Mouse (Mus musculus): ENCODE measurements around the gene Eif5a.
"Not testable (repeated sequence)": the region's sequence is repeated elsewhere in the genome, so short reads cannot be mapped to it uniquely, and the experiment has no call there.

The Eif5a gene

DNA sequence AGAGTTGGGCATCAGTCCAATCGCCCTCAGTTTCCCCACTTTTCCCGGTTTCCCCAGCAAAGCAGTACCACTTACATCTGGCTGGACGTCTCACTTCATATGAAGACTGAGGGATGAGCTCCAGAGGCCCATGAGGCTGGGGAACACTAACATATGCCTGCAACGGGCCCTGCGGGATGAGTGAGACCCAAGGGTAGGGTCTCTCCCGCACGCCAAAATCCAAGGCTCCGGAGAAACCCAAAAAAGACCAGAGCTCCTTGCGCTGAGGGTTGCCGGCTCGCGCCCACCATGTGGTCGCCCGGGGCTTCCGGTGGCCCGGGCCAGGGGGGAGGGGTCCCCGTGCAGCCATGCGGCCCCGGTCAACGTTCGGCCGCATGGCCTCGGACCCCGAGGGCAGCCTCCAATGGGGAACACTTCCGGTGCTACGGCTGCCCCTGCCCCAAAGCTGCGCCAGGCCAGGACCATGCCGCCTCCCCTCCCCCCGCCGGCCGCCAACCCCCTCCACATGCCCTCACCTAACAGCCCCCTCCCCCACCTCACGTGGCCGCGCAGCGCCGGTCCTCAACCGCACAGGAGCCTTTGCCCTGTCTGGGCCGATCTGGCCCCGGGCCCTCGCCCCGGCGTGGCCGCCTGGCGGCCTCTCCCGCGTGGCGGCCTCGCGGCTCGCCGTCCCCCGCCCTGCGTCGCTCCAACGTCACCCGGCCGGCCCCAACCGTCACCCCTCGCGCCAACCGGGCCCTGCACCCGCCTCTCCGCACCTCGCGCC is 1.3 kb downstream of the Eif5a start:
- peak; percentile 45 for DNase-seq

DNA sequence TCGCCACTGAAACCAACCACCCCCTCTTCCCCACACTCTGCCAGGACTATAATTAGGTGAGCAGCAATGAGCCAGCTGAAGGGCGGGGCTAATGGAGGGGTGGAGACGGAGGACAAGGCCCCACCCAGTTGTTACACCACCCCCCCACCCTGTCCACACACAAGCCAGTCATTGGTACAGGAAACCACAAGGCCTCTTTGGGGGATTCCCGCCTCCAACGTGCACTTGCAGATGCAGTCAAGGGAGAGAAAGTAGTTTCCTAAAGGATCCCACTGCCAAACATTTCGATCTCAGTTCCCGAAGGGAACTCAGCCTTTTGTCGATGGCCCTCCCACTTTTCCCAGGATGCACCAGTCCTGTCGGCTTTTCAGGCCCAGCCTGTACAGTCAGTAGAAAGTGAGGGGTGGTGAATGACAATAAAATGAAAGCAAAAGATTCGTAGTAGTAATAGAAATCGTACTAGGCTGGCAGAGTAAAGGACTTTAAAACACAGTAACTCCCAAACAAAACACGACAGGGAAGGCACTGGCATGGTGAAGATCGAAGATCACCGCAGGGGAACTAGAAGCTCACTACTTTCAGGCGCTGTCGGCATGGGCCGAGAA is 2.0 kb downstream of the Eif5a start:
- DNase-seq: peak; percentile 65

DNA sequence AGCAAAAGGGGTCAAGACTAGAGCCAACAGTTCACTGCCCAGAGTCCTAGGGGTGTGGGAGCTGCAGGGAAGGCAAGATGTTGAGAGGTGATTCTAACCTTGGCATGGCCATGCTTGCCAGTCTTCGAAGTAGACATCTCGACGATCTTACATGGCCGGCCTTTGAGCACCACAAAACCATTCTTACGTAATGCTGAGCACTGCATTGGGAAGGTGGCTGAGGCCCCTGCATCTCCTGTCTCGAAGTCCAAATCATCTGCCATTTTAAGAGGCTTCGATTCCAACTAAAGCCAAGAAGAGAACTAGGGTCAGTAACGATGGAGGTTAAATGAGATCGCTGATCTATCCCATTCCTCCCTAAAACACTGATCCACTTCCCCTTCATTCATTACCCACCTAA is 2.7 kb downstream of the Eif5a start:
- no peak for DNase-seq

DNA sequence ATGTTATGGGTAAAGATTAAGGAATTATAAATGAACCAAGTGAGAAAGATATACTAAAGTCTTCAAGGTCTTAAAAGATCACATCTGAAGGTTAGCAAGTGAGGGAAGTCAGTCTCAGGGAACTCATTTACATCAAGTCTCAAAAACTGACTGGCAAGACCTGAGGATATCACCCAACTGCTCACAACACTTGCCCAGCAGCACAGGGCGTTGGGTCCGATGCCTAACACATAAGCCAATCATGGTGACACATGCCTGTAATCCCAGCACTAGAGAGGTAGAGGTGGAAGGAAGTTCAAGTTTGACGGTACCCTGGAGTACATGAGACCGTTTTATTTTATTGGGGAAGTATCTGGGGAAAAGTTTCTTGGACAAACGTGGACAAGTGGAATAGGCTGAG is 3.6 kb downstream of the Eif5a start:
- DNase-seq: no peak

DNA sequence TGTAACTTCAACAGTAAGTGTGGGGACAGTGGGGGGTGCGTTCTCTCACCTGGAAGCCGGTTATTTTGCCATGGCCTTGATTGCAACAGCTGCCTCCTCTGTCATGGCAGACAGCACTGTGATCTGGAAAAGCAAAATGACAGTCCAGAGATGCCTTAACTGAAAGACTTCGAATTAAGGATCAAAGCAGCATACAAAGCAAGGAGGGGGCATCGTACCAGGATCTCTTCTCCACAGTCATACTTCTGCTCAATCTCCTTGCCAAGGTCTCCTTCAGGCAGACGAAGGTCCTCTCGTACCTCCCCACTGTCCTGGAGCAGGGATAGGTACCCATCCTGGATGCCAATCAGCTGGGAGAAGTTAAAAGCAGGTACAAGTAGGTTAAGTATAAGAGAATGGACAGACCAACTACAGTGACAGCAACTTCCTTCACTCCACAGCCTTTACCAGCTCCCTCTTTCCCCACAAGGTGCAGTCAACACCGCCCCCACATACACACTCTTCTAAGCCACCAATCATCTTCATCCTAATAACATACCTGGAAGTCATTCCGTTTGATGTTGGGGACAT is 4.3 kb downstream of the Eif5a start:
- DNase-seq: no peak

DNA sequence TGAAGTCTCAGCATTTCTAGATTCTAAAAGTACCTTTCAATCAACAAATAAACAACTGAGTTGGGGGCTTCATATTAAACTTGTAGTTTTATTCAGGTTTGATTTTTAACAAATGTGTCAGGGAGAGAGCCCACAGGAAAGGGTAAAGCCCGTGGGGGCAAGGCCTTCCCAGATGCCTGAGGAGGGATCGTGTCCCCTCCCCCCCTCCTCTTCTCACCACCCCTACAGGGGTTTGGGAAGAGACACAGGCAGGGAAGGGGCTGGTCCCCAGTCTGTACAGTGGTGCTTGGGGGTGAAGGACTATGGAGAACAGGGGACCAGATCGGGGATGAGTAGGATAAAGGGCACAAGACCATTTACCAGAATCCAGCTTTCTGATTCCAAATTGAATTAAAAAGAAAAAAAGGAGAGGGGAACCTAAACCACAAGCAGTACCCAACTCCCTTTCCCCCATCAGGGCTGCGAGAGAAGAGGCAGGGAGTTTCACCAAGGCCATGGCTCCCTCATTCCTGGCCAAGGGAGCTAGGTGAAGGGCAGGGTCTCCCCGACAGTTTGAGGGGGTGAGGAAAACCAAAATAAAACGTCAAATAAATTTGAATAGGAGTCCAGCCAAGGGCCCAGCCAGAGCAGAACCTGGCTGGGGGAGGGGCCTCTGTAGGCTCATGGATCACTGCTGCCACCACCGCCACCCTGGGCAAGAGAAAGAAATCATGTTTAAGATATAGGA is 4.9 kb downstream of the Eif5a start:
- DNase-seq: not testable (repeated sequence)

DNA sequence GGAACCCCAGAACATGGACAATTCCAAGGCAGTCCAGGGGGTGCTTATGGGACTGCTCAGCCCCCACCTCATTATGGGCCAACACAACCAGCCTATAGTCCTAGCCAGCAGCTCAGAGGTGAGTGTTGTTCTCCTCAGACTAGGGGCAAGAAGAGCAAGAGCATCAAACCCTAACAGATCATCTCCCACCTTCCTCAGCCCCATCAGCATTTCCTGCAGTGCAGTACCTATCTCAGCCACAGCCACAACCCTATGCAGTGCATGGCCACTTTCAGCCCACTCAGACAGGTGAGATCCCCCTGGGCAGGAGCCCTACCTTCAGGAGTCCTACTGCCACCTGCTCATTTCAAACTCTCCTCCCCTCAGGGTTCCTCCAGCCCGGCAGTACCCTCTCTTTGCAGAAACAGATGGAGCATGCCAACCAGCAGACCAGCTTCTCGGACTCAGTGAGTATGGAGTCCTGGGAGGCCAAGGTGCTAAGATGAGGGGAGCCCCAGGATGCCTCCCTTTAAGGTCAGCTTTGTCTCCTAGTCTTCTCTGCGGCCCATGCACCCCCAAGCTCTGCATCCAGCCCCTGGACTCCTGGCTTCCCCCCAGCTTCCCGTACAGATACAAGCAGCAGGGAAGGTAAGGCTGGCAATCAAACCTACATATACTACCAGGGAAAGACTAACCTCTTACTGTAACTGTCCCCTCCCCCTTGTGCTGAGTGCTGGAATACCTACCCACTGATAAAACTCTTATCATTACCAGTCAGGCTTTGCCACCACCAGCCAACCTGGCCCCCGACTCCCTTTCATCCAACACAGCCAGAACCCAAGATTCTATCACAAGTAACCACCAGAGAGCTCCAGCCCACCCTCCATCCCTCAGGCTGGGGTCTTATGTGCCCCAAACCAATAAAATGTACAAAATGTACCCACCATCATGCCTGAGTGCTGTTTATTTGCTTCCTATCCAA is 5.8 kb downstream of the Eif5a start:
- DNase-seq: no peak

DNA sequence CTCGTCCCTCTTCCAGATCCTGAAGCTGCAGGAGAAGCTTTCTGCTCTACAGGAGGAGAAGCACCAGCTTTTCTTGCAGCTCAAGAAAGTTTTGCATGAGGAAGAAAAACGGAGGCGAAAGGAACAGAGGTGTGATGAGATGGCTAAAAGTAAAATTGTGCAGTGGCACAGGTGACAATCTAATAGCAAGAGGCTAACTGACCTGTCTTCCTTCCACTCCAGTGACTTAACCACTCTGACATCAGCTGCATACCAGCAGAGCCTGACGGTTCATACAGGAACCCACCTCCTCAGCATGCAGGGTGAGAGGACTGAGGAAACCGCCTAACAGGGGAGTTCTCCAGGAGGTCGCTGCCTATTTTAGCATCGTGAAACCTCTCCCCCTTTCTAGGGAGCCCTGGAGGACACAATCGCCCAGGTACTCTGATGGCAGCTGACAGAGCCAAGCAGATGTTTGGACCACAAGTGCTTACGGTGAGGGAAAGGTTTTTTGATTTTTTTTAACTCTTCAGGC is 6.8 kb downstream of the Eif5a start:
- DNase-seq: no peak

DNA sequence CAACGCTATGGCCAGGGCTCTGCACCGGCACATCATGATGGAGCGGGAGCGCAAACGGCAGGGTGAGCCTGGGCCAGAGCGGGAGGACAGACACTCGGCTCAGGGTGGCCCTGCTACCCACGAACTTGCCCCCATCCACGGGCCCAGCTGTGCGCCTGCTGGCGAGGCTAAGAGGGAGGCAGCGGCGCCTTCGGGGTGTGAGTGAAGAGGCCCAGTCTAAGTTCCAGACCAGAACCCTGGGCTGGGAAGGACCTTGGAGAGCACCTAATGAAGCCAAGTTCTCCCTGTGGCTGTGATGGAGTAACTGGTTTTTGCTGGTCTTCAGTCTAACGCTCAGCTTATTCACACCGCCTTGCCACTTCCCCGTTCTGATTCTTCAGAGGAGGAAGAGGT is 7.4 kb downstream of the Eif5a start:
- no peak for DNase-seq

DNA sequence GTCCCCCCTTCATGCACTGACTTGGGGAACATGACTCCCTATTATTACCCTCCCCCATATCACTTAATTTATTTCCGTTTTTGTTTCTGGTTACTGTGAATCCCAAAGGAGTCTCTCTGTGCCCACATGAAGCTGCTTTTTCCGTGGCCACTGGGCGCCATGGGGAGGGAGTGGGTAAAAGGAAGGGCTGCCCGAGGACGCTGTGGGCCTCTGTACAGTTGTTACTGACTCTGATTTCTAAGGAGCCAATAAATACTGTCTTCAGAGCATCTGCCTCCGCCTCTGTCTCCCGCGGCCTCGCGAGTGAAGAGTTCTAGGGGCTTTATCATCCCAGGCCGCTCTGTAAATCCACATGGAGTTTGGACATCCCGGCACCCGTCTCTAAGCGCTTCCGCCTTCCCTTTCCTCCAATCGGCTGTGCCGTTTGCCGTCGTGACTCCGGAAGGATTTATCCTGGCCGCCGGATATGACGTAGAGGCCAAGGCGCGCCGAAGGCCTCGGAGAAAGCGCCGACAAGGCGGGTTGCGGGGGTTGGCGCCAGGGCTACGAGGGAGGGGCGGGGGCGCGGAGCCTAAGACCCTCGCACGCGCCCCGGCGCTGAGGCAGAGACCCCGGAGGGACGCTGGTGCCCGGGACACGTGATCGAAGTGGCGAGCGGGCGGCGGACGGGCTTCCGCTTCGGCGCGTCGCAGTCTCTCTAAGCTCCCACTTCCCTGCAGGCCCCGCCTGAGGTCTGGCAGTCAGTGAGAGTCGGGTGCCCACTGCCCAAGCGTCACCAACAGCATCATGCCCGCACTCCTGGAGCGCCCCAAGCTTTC is 8.0 kb downstream of the Eif5a start, which contains the start of gene Gps2:
TSS of gene Gps2 (plus strand) at position 335 of the 818 bp plus-strand sequence.
- peak; percentile 90 for DNase-seq

DNA sequence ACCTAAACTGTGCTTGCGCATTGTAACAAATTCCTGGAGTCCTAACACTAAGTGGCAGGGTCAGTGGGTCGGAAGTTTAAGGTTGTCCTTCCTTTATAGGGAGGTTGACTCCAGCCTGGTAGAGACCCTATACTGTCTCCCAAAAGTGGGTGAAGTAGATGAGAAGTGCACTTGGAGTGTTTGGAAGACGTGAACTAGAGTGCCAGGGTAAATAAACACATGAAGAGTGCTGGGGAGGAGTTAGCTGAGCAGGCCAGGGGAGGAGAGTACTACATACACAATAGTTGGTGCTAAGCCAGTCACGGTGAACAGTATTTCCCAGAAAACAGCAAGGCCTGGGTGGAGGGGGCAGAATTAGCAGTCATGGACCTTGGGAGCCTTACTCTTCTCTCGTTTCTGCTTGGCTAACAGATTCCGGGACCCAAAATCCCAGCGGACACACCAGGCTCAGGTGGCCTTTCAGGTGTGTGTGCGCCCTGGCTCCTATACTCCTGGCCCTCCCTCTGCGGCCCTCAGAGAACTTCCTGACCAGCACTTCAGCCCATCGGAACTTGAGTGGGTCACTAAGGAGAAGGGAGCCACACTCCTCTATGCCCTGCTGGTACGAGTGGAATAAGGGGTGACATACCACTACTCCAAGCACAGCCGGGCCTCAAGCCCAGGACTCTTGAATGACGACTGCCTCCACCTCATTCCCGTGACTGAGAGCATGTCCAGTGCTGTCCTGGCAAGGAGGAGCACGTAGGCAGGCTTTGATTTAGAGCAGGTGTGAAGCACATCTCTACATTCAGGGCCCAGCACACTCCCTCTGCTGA is 8.8 kb downstream of the Eif5a start:
- DNase-seq: no peak

DNA sequence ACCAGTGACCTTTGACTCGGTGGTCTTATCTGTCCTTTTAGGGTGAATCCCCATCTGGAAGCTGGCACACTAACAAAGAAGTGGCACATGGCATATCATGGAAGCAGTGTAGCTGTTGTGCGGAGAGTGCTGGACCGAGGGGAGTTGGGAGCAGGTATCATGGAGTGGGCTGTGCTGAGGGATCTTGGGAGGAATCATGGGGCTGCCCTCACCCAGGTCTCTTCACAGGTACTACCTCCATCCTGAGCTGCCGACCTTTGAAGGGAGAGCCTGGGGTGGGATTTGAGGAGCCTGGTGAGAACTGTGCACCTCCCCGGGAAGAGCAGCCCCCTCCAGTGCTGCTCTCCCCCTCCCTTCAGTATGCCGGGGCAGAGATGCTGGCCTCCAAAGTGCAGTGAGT is 10.1 kb downstream of the Eif5a start:
- DNase-seq: no peak

DNA sequence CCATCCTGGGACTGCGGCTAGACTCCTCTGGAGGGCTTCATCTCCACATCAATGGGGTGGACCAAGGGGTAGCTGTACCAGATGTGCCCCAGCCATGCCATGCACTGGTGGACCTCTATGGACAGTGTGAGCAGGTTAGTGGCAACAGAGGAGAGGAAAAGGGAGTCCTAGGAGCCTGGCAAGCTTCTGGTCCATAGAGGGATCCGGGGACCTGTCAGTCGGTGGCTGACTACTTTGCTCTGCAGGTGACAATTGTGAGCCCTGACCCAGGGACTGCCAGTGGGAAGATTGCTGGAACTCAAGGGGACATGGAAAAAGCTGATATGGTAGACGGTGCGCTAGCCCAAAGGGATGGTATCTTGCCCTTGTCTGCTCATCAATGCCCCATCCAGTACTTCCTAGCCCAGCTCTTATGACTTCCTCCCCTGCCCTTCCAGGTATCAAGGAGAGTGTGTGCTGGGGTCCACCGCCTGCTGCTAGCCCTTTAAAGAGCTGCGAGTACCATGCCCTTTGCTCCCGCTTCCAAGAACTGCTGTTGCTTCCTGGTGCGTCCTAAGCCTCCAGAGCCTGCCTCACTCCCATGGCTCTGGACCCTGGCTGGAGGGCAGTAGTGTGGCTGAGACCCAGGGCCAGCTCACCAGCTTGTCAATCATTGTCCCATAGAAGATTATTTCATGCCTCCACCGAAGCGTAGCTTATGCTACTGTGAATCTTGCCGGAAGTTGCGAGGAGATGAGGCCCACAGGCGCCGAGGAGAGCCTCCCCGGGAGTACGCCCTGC is 10.8 kb downstream of the Eif5a start:
- DNase-seq: no peak

DNA sequence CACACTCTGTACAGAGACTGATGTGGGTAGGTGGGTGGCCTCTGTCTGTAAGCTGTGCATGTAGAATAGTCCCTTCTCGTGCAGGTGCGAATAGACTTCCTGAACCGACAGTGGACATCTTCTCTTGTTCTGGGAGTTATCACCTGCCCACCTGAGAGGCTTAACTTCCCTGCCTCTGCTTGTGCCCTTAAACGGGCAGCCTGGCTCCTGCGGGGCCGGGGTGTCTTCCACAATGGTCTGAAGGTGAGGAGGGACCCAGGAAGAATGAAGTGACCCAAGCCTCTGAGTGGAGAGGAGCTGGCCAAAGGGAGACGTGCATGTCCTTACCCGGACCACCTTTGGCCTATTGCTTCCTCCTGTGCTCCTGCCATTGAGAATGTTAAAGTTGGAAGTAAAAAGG is 11.6 kb downstream of the Eif5a start:
- DNase-seq: no peak

DNA sequence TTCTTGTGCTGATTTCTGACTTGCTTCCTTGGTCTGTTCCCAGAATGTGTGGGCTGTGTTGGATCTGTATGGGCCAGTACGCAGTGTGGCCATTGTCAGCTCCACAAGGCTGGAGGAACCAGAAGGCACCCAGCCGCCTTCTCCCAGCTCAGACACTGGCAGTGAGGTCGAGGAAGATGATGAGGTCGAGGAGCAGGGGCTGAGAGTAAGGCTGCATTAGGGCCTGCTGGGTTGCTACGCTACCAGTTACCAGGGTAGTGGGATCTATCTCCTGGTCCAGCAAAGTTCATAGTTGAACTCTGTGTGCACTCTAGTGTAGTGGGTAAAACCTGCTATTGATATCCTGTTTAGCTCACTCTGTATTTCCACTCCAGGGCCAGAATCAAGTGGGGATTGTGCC is 12.6 kb downstream of the Eif5a start:
- no peak for DNase-seq

DNA sequence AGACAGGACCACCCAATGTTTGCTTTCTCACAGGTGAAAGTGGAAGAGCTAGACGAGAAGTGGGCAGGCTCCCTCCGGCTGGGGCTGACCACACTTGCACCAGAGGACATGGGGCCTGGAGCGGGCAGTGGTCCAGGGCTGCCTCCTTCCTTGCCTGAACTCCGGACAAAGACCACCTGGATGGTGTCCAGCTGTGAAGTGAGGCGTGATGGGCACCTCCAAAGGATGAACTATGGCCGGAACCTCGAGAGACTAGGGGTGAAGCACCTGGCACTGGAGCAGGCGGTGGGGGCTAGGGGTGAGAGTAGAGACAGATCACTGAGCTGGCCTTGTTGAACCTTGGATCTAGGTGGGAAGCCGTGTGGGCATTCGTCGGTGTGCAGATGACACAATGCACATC is 13.1 kb downstream of the Eif5a start:
- DNase-seq: no peak

DNA sequence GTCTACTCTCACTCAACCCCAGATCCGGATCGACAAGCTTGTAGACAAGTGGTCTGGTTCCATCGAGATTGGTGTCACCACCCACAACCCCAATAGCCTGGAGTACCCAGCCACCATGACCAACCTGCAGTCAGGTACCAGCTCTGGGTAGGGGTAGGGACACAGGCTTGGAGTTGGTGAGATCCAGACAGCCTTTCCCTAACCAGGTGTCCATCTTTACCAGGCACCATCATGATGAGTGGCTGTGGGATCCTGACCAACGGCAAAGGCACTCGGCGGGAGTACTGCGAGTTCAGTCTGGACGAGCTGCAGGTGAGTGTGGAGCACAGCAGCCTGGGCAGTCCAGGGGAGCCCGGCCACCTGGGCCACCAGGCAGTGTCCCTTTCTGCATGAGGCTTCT is 17.4 kb downstream of the Eif5a start:
- no peak for DNase-seq

DNA sequence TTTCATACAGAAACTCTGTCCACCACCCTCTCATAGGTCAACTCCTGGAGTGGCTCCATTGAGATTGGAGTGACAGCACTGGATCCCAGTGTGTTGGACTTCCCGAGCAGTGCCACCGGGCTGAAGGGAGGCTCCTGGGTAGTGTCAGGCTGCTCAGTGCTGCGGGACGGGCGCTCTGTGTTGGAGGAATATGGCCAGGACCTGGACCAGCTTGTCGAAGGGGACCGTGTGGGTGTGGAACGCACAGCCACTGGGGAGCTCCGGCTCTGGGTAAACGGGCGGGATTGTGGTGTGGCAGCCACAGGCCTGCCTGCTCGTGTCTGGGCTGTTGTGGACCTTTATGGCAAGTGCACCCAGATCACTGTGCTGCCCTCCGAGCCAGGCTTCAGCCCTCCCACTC is 18.8 kb downstream of the Eif5a start:
- DNase-seq: no peak

DNA sequence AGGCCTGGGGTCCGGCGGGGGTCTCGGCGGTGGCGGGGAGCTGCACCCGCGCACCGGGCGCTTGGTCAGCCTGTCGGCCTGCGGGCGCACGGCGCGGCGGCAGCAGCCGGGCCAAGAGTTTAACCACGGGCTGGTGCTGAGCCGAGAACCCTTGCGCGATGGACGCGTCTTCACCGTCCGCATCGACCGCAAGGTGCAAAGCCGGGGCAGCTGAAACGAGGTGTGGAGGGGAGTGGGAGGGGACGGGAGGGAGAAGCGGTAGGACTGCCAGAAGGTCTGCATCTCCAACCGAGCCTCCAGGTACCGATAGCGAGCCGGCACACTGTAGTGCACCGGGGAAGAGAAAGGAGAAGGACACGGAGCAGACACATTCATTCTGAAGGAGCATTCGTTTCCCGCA is 19.8 kb downstream of the Eif5a start:
- DNase-seq: no peak

DNA sequence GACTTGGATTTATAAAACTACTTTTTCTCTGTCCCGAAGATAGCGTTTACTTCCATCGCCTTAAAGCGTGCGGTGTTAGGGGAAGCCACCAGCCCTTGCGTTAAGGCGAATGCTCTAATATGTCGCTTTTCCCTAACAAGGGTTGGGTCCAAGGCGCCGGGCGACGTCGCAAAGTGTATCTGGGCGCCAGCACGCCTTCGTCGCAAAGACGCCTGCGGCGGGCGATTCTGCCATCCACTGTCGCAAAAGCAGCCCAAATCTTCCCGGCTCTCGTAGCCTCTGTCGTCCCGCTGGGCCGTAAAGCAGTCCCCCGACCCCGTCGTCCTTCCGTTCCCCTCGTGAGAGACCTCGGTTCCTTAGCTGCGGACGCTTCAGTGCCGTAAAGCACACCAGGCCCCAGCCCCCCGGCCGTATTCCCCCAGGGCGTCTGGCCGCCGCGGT is 20.3 kb downstream of the Eif5a start:
- DNase-seq: peak; percentile 93

All from thymus, postnatal 25 days (tissue).